Mouse (Mus musculus): ENCODE measurements at regions not wholly inside any gene's neighbourhood (a gene's known extent, or its start where the extent isn't known, plus 50 kb on each side); places are given as distances from the start of the nearest gene placed in this dataset.

GRCm38 (mm10) chr5:107039340-107039739, 75.2 kb downstream of the Cdc7 start:
- no peak for TF ChIP-seq CTCF (IDR thresholded peaks at IDR 0.05)
- no peak for TF ChIP-seq EP300 (IDR thresholded peaks at IDR 0.05)
